Mouse (Mus musculus) lung, embryonic 15.5 days (tissue): ENCODE data around the gene Ptcra. TPM values are rescaled to one million over a fixed set of nuclear protein-coding genes. Genes with fewer than 3 reads are reported as not detected.
"Not testable (repeated sequence)": the region's sequence is repeated elsewhere in the genome, so short reads cannot be mapped to it uniquely, and the experiment has no call there.

Experiments
- ATAC-seq: fragments of 200-750 bp; cut with Nextera tagmentation; 2 replicates; pipeline ENCODE4 v1.8.0; 2017; ENCODE audit warnings: moderate number of reproducible peaks, borderline replicate concordance; ENCODE audit not compliant: low FRiP score, low TSS enrichment; ENCODE audit errors: extremely low read depth
- H3K27ac ChIP-seq: fragments of 300-500 bp; sonication (generic); 2 replicates; pipeline ENCODE4 v1.5.1; 2015; ENCODE audit warnings: moderate library complexity, mild to moderate bottlenecking, inconsistent platforms
- H3K27me3 ChIP-seq: fragments of 300-500 bp; sonication (generic); 2 replicates; pipeline ENCODE4 v1.6.1; 2015; ENCODE audit warnings: inconsistent platforms
- H3K36me3 ChIP-seq: fragments of 300-500 bp; sonication (generic); 2 replicates; pipeline ENCODE4 v1.6.1; 2015; ENCODE audit warnings: inconsistent platforms
- H3K4me1 ChIP-seq: fragments of 300-500 bp; sonication (generic); 2 replicates; pipeline ENCODE4 v1.6.1; 2015; ENCODE audit warnings: inconsistent platforms
- H3K4me2 ChIP-seq: fragments of 300-500 bp; sonication (generic); 2 replicates; pipeline ENCODE4 v1.6.1; 2015; ENCODE audit warnings: inconsistent platforms, mild to moderate bottlenecking, moderate library complexity
- H3K4me3 ChIP-seq: fragments of 300-500 bp; sonication (generic); 2 replicates; pipeline ENCODE4 v1.5.1; 2015; ENCODE audit warnings: mild to moderate bottlenecking, inconsistent platforms
- H3K9ac ChIP-seq: fragments of 300-500 bp; sonication (generic); 2 replicates; pipeline ENCODE4 v1.6.1; 2015; ENCODE audit warnings: inconsistent platforms
- H3K9me3 ChIP-seq: fragments of 300-500 bp; sonication (generic); 2 replicates; pipeline ENCODE4 v1.6.1; 2016; ENCODE audit warnings: inconsistent platforms
- WGBS: fragments of 180-500 bp; shearing (Covaris S2); methylation state at CpG from one replicate; pipeline ENCODE4 v1.1.7; 2015; 5-methylcytosine and 5-hydroxymethylcytosine counted together
- polyA plus RNA-seq: library from polyadenylated mRNA; unstranded; fragments of >200 nt; fragmentation: Nextera tagmentation; extraction: Ambion mirVana; gene quantifications from 2 replicates; pipeline ENCODE4 v1.2.1, GENCODE M21; 2015

The Ptcra gene
- polyA plus RNA-seq, 1 experiment from 2014 or later = 8.2 TPM

GRCm38 (mm10) chr17:46767868-46768267 lies 4.4 kb upstream of the Ptcra start:
- no peak overlapping the region for H3K4me3 ChIP-seq
- no peak for ATAC-seq
- H3K4me2 ChIP-seq = no peak overlapping the region
- peaks cover 7% of the 10 kb centered on the region for H3K4me1 ChIP-seq
- no peaks in the 10 kb centered on the region for H3K36me3 ChIP-seq
- no peak overlapping the region for H3K27ac ChIP-seq
- no peak overlapping the region for H3K9ac ChIP-seq
- no peaks in the 10 kb centered on the region for H3K9me3 ChIP-seq
- H3K27me3 ChIP-seq = no peaks in the 10 kb centered on the region
- WGBS = 50% methylated on average over 8 of the region's 8 CpGs

DNA sequence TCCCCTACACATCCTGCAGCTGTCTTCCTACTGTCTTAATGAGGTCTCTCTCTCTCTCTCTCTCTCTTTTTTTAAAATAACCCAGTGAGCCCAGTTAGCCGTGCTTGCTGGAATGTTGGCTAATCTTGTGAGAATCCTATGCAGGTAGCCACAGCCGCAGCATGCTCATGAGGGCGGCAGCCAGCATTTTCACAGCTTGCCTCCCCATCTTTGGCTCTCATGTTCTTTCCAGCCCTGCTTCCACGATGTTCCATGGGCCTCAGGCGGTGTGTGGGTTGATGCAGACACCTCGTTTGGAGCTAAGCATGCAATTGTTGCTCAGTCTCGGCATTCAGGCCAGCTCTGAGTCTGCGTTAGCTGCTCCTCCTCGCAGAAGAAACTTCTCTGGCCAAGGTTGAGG lies 1.4 kb upstream of the Ptcra start:
- not testable (repeated sequence) for H3K9me3 ChIP-seq, ATAC-seq, H3K36me3 ChIP-seq, H3K4me2 ChIP-seq, H3K9ac ChIP-seq, H3K4me3 ChIP-seq, H3K4me1 ChIP-seq, H3K27me3 ChIP-seq, H3K27ac ChIP-seq
- WGBS = 58% methylated on average over 9 of the region's 9 CpGs

- H3K27me3 ChIP-seq = no peaks in the 10 kb centered on the region
- H3K4me2 ChIP-seq = no peak overlapping the region
- no peak for ATAC-seq
- H3K4me3 ChIP-seq = no peak overlapping the region
- WGBS = 75% methylated on average over 12 of the region's 12 CpGs
- H3K4me1 ChIP-seq = no peaks in the 10 kb centered on the region
- H3K27ac ChIP-seq = no peak overlapping the region
- H3K9me3 ChIP-seq = no peaks in the 10 kb centered on the region
- H3K36me3 ChIP-seq = no peaks in the 10 kb centered on the region
- H3K9ac ChIP-seq = no peak overlapping the region
Measured at GRCm38 (mm10) chr17:46758753-46759152, 4.8 kb downstream of the Ptcra start.

DNA sequence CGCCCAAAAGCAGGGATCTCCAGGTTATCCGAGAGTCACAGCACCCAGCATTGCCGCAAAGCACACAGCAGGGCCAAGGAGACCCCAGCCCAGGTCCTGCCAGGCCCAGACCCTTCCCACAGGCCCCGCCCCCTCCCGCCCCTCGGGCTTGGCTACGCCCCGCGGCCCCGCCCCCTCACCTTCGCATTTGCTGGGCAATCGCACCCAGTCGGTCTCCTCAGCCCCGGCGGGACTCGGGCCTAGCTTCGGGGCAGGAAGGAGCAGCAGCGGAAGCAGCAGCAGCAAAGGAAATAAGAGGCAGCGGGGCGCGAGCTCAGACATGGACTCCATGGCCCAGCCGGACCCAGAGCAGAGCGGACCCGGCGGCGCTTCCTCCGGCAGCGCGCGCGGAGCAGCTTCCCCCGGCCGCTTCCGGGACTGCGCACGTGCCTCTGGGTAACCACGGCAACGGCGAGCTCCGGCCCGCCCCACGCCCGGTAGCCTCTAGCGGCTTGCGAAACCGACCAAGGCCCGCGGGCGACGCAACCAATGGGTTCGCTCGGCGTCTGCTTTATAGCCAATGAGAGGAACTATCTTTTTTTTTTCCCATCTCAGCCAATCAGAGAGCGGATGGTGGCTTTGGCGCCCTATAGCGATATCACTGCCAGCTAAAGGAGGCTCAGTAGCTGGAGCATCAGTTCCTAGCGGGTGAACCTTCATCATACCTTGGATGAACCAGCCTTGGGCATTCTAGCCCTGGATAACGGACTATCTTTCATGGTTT lies 11.5 kb downstream of the Ptcra start, which contains the start of gene Cnpy3:
Gene Cnpy3, minus strand, starts transcription at position 421 of the 763 bp plus-strand sequence.
- Histone ChIP-seq H3K4me1 (peaks cover 15% of the 10 kb centered on the region), H3K9ac (peak within 1 kb of the TSS; percentile 72), H3K27me3 (no peaks in the 10 kb centered on the region), H3K4me2 (peak within 1 kb of the TSS; percentile 76), H3K4me3 (peak within 1 kb of the TSS; percentile 91), H3K36me3 (0 out of 2 replicates have a peak, but pooled peaks cover 2% of the 10 kb centered on the region), H3K9me3 (no peaks in the 10 kb centered on the region), H3K27ac (peak within 1 kb of the TSS; percentile 92)
- WGBS = under 1% methylated on average over 54 of the region's 58 CpGs
- ATAC-seq = peak; percentile 98

GRCm38 (mm10) chr17:46751056-46751793 lies 12.3 kb downstream of the Ptcra start:
- Histone ChIP-seq H3K36me3 (peaks cover 8% of the 10 kb centered on the region; the same call in 1 of the 2 replicates), H3K9ac (peak overlapping the region; percentile 72), H3K27me3 (no peaks in the 10 kb centered on the region), H3K4me1 (peaks cover 15% of the 10 kb centered on the region), H3K4me2 (peak overlapping the region; percentile 76), H3K9me3 (no peaks in the 10 kb centered on the region), H3K27ac (peak overlapping the region; percentile 92), H3K4me3 (peak overlapping the region; percentile 91)
- 14% methylated on average over 16 of the region's 16 CpGs for WGBS
- ATAC-seq = no peak

DNA sequence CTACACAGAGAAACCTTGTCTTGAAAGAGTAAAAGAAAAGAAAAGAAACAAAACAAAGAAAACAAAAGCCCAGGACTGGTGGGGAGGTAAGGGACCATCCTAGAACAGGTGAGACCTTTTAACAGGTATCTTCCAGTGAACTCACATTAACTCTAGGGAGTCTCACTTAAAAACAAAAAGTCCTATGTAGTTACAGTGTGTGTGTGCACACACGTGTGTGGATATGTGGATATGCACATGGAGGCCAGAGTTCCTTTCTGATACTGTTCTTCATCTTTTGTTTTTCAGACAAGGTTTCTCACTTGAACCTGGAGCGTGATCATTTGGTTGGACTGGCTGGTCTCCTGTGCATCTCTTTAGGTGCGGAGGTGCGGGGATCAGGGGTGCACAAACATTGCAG lies 12.9 kb downstream of the Ptcra start:
- Histone ChIP-seq H3K4me2 (peak overlapping the region; percentile 76), H3K27ac (0 out of 2 replicates have a peak overlapping the region, but pooled peaks have one; percentile 92), H3K4me3 (peak overlapping the region; percentile 91), H3K27me3 (no peaks in the 10 kb centered on the region), H3K36me3 (peaks cover 9% of the 10 kb centered on the region; the same call in 1 of the 2 replicates), H3K4me1 (peaks cover 15% of the 10 kb centered on the region), H3K9ac (peak overlapping the region; percentile 72; the same call in 1 of the 2 replicates), H3K9me3 (no peaks in the 10 kb centered on the region)
- 88% methylated on average over 4 of the region's 4 CpGs for WGBS
- no peak for ATAC-seq

- no peak overlapping the region for H3K9ac ChIP-seq
- 92% methylated on average over 5 of the region's 5 CpGs for WGBS
- H3K36me3 ChIP-seq = peaks cover 16% of the 10 kb centered on the region
- no peaks in the 10 kb centered on the region for H3K9me3 ChIP-seq
- no peak overlapping the region for H3K27ac ChIP-seq
- ATAC-seq = no peak
- no peaks in the 10 kb centered on the region for H3K27me3 ChIP-seq
- H3K4me3 ChIP-seq = no peak overlapping the region
- peaks cover 15% of the 10 kb centered on the region for H3K4me1 ChIP-seq
- no peak overlapping the region for H3K4me2 ChIP-seq
Measured at GRCm38 (mm10) chr17:46749282-46749681, 14.2 kb downstream of the Ptcra start.

- 96% methylated on average over 2 of the region's 2 CpGs for WGBS
- Histone ChIP-seq H3K9me3 (no peaks in the 10 kb centered on the region), H3K27ac (no peak overlapping the region), H3K4me3 (no peak overlapping the region), H3K4me2 (no peak overlapping the region), H3K9ac (no peak overlapping the region), H3K27me3 (no peaks in the 10 kb centered on the region), H3K4me1 (peaks cover 15% of the 10 kb centered on the region), H3K36me3 (peaks cover 26% of the 10 kb centered on the region)
- no peak for ATAC-seq
Measured at GRCm38 (mm10) chr17:46747806-46748205, 15.7 kb downstream of the Ptcra start.

DNA sequence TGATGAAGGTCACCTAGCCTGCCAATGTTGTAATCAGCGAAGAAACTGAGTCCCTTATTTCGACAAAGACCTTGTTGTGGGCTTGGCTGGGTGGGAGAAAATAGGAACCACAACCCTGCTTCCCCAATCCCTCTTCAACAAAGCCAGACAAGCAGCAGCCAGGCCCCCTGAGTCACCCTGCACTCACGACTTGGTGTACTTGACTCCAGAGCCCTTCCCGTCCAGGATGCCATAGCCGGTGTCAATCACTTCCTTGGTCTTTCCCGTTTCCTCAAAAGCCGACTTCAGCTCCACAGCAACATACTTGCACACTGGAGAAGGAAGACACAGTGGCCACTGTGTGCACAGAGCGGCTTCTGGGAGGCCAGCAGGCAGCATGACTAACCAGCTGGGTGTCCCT lies 16.3 kb downstream of the Ptcra start:
- Histone ChIP-seq H3K27me3 (no peaks in the 10 kb centered on the region), H3K27ac (no peak overlapping the region)
- 81% methylated on average over 8 of the region's 8 CpGs for WGBS

DNA sequence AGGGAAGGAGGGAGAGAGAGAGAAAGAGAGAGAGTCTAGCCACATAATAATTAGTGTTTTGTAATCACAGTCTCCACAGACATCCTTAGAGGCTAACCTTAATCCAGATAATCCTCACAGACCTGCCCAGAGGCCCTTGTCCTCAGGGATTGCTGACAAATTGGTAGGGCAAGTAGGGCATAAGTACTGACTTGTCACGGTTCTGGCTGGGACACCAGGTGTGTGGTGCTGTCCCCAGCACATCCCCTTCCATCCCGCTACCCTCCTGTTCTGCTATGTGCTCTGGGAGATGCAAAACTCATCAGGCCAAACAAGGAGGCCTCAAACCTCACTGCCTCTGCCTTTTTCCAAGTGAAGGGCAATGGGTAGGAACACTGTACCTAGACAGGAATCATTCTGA lies 18.0 kb downstream of the Ptcra start:
- Histone ChIP-seq H3K27me3 (no peaks in the 10 kb centered on the region), H3K4me1 (peaks cover 2% of the 10 kb centered on the region; the same call in 1 of the 2 replicates), H3K4me2 (no peak overlapping the region), H3K4me3 (no peak overlapping the region), H3K27ac (no peak overlapping the region), H3K9me3 (no peaks in the 10 kb centered on the region), H3K36me3 (peaks cover 26% of the 10 kb centered on the region), H3K9ac (no peak overlapping the region)
- no peak for ATAC-seq
- WGBS = 90% methylated on average over 2 of the region's 2 CpGs

More for the DNA sequence above, 16.3 kb downstream of the Ptcra start:
- H3K9me3 ChIP-seq = no peaks in the 10 kb centered on the region
- no peak for ATAC-seq
- H3K9ac ChIP-seq = no peak overlapping the region
- H3K4me1 ChIP-seq = peaks cover 10% of the 10 kb centered on the region
- H3K4me2 ChIP-seq = no peak overlapping the region
- H3K36me3 ChIP-seq = peaks cover 26% of the 10 kb centered on the region
- no peak overlapping the region for H3K4me3 ChIP-seq

GRCm38 (mm10) chr17:46742986-46743385 lies 20.5 kb downstream of the Ptcra start:
- Histone ChIP-seq H3K9ac (no peak overlapping the region), H3K36me3 (peaks cover 30% of the 10 kb centered on the region), H3K4me3 (no peak overlapping the region), H3K9me3 (no peaks in the 10 kb centered on the region), H3K27ac (no peak overlapping the region), H3K27me3 (no peaks in the 10 kb centered on the region), H3K4me2 (no peak overlapping the region), H3K4me1 (no peaks in the 10 kb centered on the region)
- ATAC-seq = no peak
- WGBS = 72% methylated on average over 9 of the region's 9 CpGs

- Histone ChIP-seq H3K27me3 (no peaks in the 10 kb centered on the region), H3K4me3 (no peak overlapping the region), H3K9me3 (no peaks in the 10 kb centered on the region), H3K4me1 (no peaks in the 10 kb centered on the region), H3K36me3 (peaks cover 26% of the 10 kb centered on the region), H3K4me2 (no peak overlapping the region), H3K9ac (no peak overlapping the region), H3K27ac (no peak overlapping the region)
- no peak for ATAC-seq
- 91% methylated on average over 6 of the region's 6 CpGs for WGBS
Measured at GRCm38 (mm10) chr17:46741305-46741704, 22.2 kb downstream of the Ptcra start.
